Comparison of ENCODE assay signal across 10 mouse cellular contexts in genomic region chr12:29143297-29143696, GRCm38 (mm10).
A peak's percentile ranks its signal among the peaks of the same experiment; 100 is the strongest.
DNase-seq lines count a peak whose midpoint lies in the region.
"Had no signal": no experiment of that assay in that cellular context is flagged by ENCODE, and none has a peak within 500 bp of the region (broad histone marks: within the 10 kb centered on the region; RNA-seq: fewer than 3 reads in every experiment).

No protein-coding gene starts in this region.

- peak; percentile 93 for DNase-seq in brain, adult 2 months (ENCODE audit: low read depth, low spot score)
- DNase-seq in cerebellum, adult 8-10 months = peak; percentile 29
- peak; percentile 79 to 89 for DNase-seq in layer of hippocampus, adult 18-20 months (ENCODE audit: low spot score in 2 of 2)
- DNase-seq in left cerebral cortex, postnatal 14 days (ENCODE audit: low spot score in 2 of 2) = peak; percentile 84 to 95
- DNase-seq in gastrocnemius, postnatal 4 days (ENCODE audit: low spot score in 2 of 2) = no peak
- DNase-seq in retina, embryonic 14.5 days (ENCODE audit: low spot score) = no peak
- no peak for DNase-seq in embryo, embryonic 10 days (ENCODE audit: low spot score)
- DNase-seq: gastrocnemius, postnatal 10 days; heart, postnatal 36 days; kidney, adult 2 months had no signal

- intact Hi-C loops in left cerebral cortex, postnatal 14 days (cut with DNase I) = loop anchor here (5.0 kb wide), 1 partner anchor 149 kb away; no protein-coding TSS in a partner anchor

Comparison
In these comparisons a context has a peak if more than half of its experiments do, and no peak if none do; other contexts are left out.
1. DNase-seq: peak in brain, adult 2 months (single experiment), cerebellum, adult 8-10 months (single experiment), layer of hippocampus, adult 18-20 months (2 of 2) and left cerebral cortex, postnatal 14 days (2 of 2); none in gastrocnemius, postnatal 4 days (0 of 2), retina, embryonic 14.5 days (single experiment) and embryo, embryonic 10 days (single experiment).